Mouse (Mus musculus) right cerebral cortex, adult 2 months (tissue): ENCODE data around the gene Arhgef3.
A peak's percentile ranks its signal among the peaks of the same experiment; 100 is the strongest.
"Not testable (repeated sequence)": the region's sequence is repeated elsewhere in the genome, so short reads cannot be mapped to it uniquely, and the experiment has no call there.

Source experiments
- DNase-seq, 2 experiments: peaks; one replicate each; pipeline ENCODE4 v3.0.0; 2021 to 2022; ENCODE audit warnings: low spot score in 2 of 2

The Arhgef3 gene

GRCm38 (mm10) chr14:27192450-27192849 is 77.8 kb downstream of the Arhgef3 start:
- DNase-seq: peak in 1 of 2 experiments; percentile 26

GRCm38 (mm10) chr14:27196980-27197379 is 82.3 kb downstream of the Arhgef3 start:
- DNase-seq: no peak

GRCm38 (mm10) chr14:27198490-27199089 is 83.9 kb downstream of the Arhgef3 start:
- DNase-seq: no peak

GRCm38 (mm10) chr14:27199119-27199518 is 84.4 kb downstream of the Arhgef3 start:
- peak; percentile 29 to 36 for DNase-seq

GRCm38 (mm10) chr14:27199870-27200269 is 85.2 kb downstream of the Arhgef3 start:
- DNase-seq: no peak

GRCm38 (mm10) chr14:27200743-27201576 is 86.3 kb downstream of the Arhgef3 start:
- DNase-seq: no peak

GRCm38 (mm10) chr14:27201824-27202223 is 87.1 kb downstream of the Arhgef3 start:
- DNase-seq: no peak

GRCm38 (mm10) chr14:27204704-27205103 is 90.0 kb downstream of the Arhgef3 start:
- no peak for DNase-seq

GRCm38 (mm10) chr14:27206443-27206842 is 91.7 kb downstream of the Arhgef3 start:
- no peak for DNase-seq

GRCm38 (mm10) chr14:27209542-27209941 is 94.8 kb downstream of the Arhgef3 start:
- no peak for DNase-seq

- not testable (repeated sequence) for DNase-seq
These were observed 96.1 kb downstream of the Arhgef3 start for GRCm38 (mm10) chr14:27210801-27211200.

GRCm38 (mm10) chr14:27211743-27212445 is 97.2 kb downstream of the Arhgef3 start:
- DNase-seq: no peak

- DNase-seq: no peak
These were observed 99.5 kb downstream of the Arhgef3 start for GRCm38 (mm10) chr14:27214232-27214631.

GRCm38 (mm10) chr14:27219668-27220067 is 105.0 kb downstream of the Arhgef3 start:
- DNase-seq: peak; percentile 56 to 83

GRCm38 (mm10) chr14:27220297-27220696 is 105.6 kb downstream of the Arhgef3 start:
- no peak for DNase-seq

GRCm38 (mm10) chr14:27224636-27225035 is 109.9 kb downstream of the Arhgef3 start:
- DNase-seq: no peak

- no peak for DNase-seq
These were observed 111.6 kb downstream of the Arhgef3 start for GRCm38 (mm10) chr14:27226288-27226687.

- no peak for DNase-seq
These were observed 113.6 kb downstream of the Arhgef3 start for GRCm38 (mm10) chr14:27228288-27228687.

GRCm38 (mm10) chr14:27228941-27229371 is 114.3 kb downstream of the Arhgef3 start:
- DNase-seq: peak; percentile 70 to 71

- DNase-seq: no peak
These were observed 114.9 kb downstream of the Arhgef3 start for GRCm38 (mm10) chr14:27229441-27230147.

GRCm38 (mm10) chr14:27230262-27231022 is 115.7 kb downstream of the Arhgef3 start:
- DNase-seq: no peak
